Mouse (Mus musculus): Measurements from ENCODE around the gene Cyp27b1.
A peak's percentile ranks its signal among the peaks of the same experiment; 100 is the strongest.
"Not testable (repeated sequence)": the region's sequence is repeated elsewhere in the genome, so short reads cannot be mapped to it uniquely, and the experiment has no call there.

Cyp27b1 gene

DNA sequence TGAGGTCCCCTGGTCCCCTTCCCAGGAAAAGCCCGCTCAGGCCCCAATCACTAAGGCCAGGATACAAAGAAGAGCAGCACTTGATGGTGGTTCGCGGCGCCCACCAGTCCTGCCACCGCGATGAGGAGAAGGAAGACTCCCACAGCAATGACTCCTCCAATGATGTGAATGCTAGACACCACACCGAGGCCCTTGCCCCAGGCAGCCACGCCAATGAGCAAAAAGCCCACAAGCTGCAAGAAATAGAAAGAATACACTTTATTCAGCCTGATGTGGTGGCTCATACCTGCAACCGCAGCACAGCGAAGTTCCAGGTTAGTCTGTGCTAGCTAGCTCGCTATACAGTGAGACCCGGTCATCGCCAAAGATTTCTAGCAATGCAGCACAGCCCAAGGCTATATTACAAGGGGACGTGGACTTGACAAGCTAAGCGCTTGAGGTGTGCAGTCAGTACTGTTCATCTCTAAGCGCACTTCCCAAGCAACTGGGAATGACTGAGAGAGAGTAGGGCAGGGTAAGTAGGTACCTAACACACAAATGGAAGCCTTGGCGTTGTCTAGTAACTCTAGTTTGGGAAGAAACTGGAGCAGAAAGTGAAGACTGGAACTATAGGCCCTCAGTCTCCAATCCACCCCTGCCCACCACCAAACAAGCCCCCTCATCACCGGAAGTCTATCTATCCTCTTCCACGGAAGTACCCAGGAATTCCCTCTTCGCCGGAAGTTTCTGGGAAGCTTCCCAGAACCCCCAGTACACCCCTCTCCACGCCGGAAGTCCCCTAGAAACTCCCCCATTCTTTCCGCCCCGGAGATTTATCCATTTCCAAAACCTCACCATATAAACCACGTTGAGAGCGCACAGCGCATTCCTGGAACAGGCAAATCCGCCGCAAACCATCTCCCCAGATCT, 21.5 kb downstream of the Cyp27b1 start:
- DNase-seq (ENCODE audit: low read depth, low spot score): peak; percentile 75

DNA sequence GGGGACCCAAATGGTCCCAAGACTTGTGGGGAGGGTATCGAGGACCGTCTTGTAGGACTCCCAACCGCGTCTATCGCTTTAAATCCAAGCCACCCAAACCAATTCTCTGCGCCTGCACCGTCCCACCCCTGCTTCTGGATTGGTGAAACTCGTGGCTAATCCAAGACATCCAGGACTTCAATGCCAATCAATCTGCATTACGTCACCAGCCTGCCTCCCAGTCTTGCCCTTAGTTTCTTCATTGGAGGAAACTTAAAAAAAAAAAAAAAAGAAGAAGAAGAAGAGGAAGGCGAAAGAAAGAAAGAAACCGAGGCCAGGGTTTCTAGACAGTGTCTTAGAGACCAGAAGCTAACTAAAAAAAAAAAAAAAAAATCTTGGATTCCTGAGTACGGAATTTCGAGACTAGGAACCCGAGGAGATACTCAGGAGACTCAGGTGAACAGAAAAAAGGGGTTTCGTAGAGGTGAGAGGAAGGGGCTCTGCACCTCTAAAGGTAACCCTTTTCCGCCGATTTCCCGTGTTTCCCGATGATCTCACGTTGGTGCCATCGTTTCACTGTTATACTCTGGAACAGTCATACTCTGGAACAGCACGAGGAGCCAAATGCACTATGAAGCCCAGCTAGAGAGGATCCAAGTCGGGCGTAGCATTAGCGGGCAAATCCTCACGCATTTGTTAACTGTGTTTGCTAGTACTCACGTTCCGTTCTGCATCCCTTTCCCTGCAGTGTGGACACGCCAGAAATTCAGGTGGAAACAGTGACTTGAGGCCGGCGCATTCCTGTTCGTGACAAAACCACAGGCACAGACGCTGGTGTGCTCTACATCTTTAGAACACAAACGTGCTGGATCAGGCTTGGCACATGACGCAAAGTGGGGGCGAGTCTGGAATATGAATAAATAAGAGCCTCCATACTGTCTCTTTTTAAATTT, 22.4 kb downstream of the Cyp27b1 start, which contains the start of gene Tspan31:
Tspan31 (minus strand) TSS at position 75 of the 932 bp plus-strand sequence.
- DNase-seq (ENCODE audit: low read depth, low spot score): peak; percentile 98

DNA sequence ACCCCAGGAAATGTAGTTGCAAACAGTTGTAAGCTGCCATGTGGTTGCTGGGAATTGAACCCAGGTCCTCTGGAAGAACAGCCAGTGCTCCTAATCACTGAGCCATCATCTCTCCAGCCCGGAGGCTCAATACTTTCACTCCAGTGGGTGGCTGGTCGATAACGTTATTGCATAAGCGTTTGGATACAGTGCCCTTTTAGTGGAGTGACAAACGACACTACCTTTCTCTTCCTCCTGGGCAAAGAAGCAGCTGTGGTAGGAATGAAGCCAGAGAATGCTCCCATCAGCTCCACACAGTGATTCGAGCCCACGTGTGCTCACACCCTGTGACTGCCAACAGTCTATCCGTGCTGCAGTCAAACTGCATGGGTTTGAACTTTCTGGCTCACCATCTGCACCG, 23.2 kb downstream of the Cyp27b1 start:
- DNase-seq (ENCODE audit: low read depth, low spot score): no peak

DNA sequence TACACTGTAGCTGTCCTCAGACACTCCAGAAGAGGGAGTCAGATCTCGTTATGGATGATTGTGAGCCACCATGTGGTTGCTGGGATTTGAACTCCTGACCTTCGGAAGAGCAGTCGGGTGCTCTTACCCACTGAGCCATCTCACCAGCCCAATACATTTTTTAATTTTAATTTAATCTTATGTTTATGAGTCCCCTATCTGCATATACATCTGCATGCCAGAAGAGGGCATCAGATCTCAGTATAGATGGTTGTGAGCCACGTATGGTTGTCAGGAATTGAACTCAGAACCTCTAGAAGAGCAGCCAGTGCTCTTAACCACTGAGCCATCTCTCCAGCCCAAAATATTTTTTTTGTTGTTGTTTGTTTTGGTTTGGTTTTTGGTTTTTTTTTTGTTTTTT, 24.2 kb downstream of the Cyp27b1 start:
- DNase-seq (ENCODE audit: low read depth, low spot score): not testable (repeated sequence)

DNA sequence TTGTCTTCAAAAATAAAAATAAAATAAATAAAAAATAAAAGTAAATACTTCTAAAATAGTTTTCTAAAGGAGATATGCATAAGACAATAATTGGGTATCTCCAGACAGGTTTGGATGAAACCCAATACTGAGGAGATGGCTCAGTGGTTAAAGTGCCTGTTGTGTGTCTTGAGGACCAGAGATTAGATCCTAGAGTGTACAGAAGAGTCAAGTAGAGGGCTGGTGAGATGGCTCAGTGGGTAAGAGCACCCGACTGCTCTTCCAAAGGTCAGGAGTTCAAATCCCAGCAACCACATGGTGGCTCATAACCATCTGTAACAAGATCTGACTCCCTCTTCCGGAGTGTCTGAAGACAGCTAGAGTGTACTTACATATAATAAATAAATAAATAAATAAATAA, 24.9 kb downstream of the Cyp27b1 start:
- DNase-seq (ENCODE audit: low read depth, low spot score): not testable (repeated sequence)

DNA sequence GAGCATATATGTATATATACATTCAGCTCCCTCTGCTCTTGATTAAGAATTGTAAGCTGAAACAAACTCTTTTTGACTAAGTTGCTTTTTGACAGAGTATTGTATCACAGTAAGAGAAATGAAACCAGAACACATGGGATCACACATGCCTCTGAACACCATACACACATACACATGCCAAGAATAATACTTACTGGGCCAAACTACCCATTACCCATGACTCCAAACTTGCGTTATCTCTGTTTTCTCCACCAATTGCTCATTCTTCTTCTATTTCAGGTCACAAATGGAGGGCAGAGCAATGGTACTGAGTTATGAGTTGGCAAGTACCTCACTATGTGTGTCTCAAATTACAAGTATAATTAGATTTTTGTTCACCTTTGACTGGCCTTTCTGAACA, 25.9 kb downstream of the Cyp27b1 start:
- DNase-seq (ENCODE audit: low read depth, low spot score): no peak

DNA sequence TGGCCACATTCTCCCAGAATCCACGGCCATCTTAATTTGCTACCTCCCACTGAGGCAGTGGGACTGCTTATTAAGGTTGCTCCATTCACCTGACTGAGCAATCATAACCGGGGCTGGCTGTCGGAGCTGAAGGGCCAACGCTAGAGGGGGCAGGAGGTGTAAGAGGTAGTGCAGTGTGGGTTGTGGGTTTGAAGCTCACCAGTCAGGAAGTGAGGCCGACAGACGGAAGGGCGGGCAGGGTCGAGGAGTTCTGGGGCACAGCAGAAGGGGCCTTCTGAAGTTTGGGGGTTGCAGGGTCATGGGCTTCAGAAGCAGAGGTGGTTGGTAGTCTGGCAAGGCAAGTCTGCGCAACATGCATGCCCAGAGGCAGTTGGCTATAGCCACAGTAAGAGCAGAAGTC, 27.0 kb downstream of the Cyp27b1 start, which contains the start of gene Agap2:
Agap2 (plus strand) TSS at position 205 of the 400 bp plus-strand sequence.
- peak; percentile 52 for DNase-seq (ENCODE audit: low read depth, low spot score)

DNA sequence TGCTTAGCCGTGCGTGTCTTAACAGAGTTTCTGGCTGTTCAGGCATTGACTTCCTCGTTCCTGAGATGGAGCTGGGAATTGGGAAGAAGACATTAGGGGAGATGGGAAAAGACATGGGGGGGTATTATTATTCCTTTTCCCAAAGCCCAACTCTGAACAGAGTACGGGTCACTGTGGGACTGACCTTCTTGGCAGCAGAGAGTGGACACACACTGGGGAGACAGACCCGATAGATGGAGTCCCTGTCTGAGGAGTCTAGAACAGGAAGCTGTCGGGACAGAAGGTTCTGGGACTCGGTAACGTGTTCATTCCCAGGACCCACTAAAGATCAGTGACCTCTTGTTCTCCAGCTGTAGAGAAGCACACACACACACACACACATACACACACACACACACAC, 27.6 kb downstream of the Cyp27b1 start:
- DNase-seq (ENCODE audit: low read depth, low spot score): no peak

DNA sequence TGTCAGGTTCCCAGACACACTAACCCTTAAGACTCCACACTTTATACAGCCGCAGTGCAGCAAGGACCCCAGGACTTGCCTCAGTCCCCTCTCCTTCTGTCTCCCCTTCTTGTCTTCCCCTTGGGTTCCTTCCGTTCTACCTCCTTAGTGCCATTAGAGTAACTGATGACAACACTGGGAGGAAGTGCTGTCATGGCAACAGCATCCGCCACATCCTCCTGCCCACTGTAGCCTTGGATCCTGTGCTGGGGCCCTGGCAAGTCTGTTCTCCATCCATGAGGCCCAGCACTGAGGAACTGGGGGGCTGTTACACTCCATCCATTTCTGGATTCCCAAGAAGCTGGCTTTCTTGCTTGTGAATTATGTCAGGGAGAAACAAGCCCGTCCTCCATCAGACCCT, 28.0 kb downstream of the Cyp27b1 start:
- DNase-seq (ENCODE audit: low read depth, low spot score): no peak

DNA sequence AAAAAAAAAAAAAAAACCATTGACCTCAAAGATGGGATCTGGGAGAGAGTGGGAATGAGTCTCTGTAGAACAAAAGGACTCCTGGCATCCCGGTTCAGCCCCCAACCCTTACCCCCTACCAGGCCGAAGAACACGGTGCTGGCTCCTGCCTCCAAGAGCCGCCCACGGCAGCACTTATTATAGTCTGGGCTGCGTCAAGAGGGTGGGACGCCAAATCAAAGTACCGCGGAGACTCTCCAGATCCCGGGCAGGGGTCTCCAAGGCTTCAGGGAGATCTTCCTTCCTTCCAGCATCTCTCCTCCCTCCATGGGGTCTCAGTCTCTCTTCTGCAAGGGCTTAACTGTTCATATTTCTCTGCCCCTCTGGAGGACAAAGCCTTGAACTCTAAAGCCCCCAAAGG, 29.5 kb downstream of the Cyp27b1 start:
- no peak for DNase-seq (ENCODE audit: low read depth, low spot score)

DNA sequence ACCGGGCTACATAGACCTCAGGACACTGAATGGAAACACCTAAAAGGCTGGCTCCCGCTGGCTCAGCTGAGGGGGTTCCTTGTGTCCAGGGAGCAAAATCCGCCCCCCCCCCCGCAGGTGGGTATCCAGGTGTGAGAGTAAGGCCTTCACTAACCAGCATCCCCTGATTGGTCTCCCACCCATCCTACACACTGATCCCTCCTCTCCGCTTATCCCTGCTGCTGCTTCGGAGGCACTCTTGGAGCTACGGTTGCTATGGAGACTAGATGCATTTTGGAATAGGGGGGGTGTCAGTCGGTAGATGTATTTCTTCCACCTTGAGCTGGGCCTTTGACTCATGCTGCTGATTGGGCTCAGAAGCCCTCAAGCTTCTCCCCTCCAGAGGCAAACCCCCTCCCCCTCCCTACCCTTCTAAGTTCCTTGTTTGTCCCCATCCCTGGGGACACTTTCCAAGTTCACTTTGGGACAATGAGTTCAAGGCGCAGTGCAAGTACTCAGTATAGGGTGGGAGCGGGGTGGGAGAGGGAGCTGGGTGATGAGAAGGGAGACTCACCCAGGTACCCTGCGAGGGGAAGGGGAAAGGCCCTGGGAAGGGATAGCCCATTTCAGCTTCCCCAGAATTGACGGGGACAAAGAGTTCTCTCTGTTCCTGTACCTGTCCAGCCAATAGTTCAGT, 30.1 kb downstream of the Cyp27b1 start:
- peak; percentile 48 for DNase-seq (ENCODE audit: low read depth, low spot score)

DNA sequence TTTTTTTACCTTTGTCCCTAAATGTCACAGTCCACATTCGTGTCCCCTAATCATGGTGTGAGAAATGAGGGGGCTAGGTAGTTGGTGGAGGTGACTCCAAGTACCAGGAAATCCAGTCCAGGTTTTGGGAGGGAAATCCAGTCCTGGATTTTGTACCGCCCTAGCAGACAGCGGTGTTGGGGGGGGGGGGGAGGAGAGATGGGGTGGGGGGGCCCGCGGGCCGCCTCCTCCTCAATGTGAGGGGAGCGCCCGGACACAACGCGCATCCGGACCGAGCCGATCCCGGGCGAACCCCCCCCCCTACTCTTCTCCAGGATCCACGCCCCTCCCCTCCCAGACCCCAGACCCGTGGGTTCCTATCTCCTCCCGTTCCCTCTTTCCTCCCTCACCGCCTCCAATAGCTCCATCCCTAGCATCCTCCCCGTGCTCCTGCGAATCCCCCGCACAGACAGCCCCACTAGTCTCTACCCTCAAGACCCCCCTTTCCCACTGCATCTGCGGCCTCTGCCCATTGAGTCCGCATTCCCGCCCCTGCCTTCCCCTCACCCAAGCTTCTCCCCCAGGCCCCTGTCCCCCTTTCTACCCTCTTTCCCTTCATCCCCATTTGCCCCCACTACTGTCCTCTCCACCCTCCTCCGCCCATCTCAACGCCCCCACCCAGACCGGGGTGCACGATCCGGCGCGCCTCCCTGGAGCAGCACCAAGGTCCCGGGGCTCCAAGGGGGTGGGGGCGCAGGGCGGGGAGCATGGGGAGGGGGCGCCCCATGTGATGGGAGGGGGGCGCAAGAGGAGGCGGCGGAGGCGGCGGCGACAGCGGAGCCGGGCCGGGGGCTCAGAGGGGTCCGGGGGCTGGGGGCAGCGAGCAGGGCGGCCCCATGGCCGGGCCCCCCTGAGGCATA, 30.9 kb downstream of the Cyp27b1 start:
- peak; percentile 56 for DNase-seq (ENCODE audit: low read depth, low spot score)

DNA sequence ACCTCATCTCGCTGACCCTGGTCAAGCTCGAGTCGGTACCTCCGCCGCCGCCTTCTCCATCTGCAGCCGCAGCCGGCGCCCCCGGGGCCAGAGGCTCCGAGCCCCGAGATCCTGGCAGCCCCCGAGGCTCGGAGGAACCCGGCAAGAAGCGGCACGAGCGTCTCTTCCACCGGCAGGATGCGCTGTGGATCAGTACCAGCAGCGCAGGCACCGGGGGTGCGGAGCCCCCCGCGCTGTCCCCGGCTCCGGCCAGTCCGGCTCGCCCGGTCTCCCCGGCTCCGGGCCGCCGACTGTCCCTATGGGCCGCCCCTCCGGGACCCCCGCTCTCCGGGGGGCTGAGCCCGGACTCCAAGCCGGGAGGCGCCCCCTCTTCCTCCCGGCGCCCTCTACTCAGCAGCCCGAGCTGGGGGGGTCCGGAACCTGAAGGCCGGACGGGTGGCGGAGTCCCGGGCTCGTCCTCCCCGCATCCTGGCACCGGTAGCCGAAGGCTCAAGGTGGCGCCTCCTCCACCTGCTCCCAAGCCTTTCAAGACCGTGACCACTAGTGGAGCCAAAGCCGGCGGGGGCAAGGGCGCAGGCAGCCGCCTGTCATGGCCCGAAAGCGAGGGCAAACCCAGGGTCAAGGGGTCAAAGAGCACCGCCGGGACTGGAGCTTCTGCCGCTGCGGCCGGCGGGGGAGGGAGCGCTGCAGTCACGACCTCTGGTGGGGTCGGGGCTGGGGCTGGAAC, 31.8 kb downstream of the Cyp27b1 start:
- no peak for DNase-seq (ENCODE audit: low read depth, low spot score)

DNA sequence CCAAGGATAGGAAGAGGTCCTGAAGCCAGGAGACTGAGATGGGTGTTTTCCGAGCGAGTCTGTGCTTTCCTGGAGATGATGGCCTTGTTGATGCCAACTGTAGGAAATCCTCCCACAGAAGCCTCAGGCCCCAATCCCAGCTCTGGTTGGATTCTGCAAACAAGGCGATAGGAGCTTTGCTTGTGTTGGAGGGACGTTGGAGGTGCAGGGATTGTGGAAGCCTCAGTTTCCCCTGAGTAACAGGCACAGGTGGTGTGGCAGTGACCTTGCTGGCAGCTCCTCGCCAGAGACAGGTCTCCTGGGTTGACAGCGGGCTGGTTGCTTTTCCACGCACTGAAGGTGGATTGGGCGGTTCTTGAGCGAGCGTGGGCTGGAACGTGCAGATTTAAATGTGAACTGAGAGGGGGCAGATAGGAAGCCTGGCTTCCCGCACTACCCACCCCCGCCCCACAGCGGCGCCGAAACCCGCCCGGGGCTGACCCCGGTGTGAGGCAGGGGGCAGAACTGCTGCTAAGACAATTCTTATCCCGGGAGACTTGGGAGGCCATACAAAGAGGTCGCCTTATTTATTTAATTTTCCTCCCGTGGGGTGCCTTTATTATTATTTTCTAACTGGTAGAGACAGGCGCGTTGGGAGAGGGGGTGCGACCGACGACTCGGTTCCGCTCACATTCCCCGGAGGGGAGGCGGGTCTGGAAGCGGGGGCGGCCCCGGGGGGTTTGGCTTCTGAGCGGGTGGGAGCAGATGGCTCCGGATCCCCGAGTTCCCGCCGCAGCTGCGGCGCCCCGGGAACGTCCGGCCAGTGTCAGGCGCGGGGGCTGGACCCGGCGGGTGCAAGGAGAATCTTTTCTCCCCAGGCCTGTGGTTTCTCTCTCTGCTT, 33.1 kb downstream of the Cyp27b1 start:
- no peak for DNase-seq (ENCODE audit: low read depth, low spot score)

DNA sequence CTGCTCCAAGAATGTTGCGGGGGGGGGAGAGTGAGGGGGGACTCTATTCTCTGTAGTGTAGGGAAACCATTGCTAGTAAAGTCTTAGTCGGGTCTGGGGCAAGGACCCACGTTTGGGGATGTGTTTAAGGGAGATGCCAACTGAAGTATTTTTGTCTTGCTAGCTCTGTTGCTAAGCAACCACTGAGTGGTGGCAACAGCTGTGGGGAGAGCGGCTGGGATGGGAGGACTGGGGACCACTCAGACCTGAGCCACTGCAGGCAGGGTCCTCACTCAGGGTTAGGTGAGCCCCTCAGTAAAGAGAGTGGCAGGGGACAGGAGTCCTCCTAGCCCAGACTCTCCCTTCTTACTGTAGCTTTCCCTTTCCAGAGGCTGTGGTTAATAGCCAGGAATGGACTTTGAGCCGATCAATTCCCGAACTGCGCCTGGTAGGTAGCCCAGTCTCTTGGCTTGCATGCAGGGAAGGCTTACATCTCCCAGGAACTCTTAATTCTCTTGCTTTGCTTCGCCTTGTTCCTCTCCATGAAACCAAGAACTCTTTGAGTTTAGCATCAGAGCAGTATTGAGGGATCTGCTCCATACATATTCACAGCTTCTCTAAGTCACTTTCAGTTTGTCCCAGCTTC, 34.1 kb downstream of the Cyp27b1 start:
- DNase-seq (ENCODE audit: low read depth, low spot score): no peak

DNA sequence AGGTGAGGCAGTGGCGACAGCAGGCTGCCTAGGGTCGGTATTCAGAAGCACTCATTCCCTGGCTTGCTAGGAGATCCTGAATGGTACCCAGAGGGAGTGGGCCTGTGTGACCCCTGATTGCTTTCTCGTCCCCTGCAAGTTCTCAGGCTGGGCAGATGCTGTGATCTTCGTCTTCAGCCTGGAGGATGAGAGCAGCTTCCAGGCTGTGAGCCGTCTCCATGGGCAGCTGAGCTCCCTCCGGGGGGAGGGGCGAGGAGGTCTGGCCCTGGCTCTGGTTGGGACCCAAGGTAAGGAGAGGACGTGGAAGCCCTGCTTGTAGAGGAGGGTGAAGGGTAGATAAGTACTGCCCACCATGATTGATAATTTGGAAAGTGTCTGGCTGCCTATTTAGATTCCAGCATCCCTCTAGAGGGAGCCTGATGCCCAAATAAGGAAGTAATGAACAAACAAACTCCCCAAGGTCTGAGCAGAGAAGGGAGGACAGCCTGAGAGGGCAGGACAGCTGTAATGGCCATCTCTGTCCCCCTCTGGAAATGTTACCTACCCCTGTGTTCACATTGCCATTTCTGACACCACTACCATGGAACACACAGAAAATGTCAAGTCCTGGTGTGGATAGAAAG, 35.4 kb downstream of the Cyp27b1 start:
- no peak for DNase-seq (ENCODE audit: low read depth, low spot score)

DNA sequence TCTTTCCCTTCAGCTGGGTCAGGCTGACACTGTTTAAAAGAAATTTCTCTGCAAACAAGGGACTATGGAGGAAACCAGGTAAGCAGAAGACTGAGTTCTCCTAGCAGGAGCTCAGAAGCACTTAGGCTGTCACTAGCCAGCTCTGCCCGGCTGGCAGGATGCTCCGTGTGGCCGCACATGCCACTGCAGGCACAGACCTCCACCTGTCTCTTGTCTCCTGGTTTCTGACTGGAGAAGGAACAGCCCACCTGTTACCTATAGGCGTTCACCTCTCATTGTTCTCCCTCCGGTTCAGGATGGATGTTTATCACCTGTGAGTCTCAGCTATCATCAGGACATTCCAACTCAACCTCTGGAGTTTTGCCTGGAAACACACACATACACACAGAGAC, 35.9 kb downstream of the Cyp27b1 start:
- DNase-seq (ENCODE audit: low read depth, low spot score): no peak

DNA sequence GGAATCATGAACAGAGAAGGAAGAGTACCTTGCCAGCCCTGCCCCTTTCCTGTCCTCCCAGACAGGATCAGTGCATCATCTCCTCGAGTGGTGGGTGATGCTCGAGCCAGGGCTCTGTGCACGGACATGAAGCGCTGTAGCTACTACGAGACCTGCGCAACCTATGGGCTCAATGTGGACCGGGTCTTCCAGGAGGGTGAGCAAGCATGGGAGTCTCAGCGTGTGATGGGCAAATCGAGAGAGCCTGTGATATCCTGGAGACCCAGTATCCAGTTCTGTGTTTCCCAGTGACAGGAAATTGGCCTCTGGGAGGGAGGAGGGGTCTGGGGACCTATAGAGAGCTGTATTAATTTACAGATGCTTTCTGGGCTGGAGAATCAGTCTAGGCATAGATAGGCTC, 37.0 kb downstream of the Cyp27b1 start:
- DNase-seq (ENCODE audit: low read depth, low spot score): no peak
